Mouse (Mus musculus) ES-E14 (cell line): Measurements from ENCODE around the gene AI837181.

Experiments
- CHD2 ChIP-seq: IDR thresholded peaks from 2 replicates; pipeline ENCODE4 v1.6.1; 2014; ENCODE audit warnings: mild to moderate bottlenecking, low read depth, low read length, inconsistent platforms
- ZNF384 ChIP-seq: IDR thresholded peaks from 2 replicates; pipeline ENCODE4 v1.6.1; 2012; ENCODE audit warnings: low read depth, low read length, inconsistent platforms

- no peak for TF ChIP-seq ZNF384
- TF ChIP-seq CHD2 = no peak
Measured at GRCm38 (mm10) chr19:5383326-5383725, 41.6 kb upstream of the AI837181 start.
